Mouse (Mus musculus): ENCODE data around the gene Otx2. TPM values are rescaled to one million over a fixed set of nuclear protein-coding genes. Genes with fewer than 3 reads are reported as not detected.

Otx2 gene
- polyA plus RNA-seq, 1 experiment from 2014 or later: 79.5 TPM

GRCm38 (mm10) chr14:48664841-48665815, 8.5 kb downstream of the Otx2 start:
- no peak for ATAC-seq
- peaks cover 4% of the 10 kb centered on the region; the same call in 1 of the 2 replicates for H3K4me1 ChIP-seq (ENCODE audit: control insufficient read depth, insufficient read depth, low read length)
- peak overlapping the region; percentile 74 for H3K9ac ChIP-seq (ENCODE audit: low read depth, low read length)

GRCm38 (mm10) chr14:48664001-48664810, 9.4 kb downstream of the Otx2 start:
- H3K4me2 ChIP-seq (ENCODE audit: low read length): peak overlapping the region; percentile 51
- 12% methylated on average over 14 of the region's 14 CpGs for WGBS

More at GRCm38 (mm10) chr14:48664841-48665815, 8.5 kb downstream of the Otx2 start:
- 1% methylated on average over 50 of the region's 50 CpGs for WGBS
- H3K27ac ChIP-seq (ENCODE audit: low read length): peak overlapping the region; percentile 87
- H3K4me3 ChIP-seq (ENCODE audit: low read depth, low read length): peak overlapping the region; percentile 49
- H3K36me3 ChIP-seq (ENCODE audit: control insufficient read depth, insufficient read depth, low read length): no peaks in the 10 kb centered on the region
- H3K9me3 ChIP-seq (replicated peaks; ENCODE audit: control insufficient read depth, low read length, poor library complexity, severe bottlenecking): no peaks in the 10 kb centered on the region
- H3K27me3 ChIP-seq (ENCODE audit: control insufficient read depth, insufficient read depth, low read depth, low read length): peaks cover 9% of the 10 kb centered on the region
- H3K4me2 ChIP-seq (ENCODE audit: low read length): peak overlapping the region; percentile 51

GRCm38 (mm10) chr14:48663531-48663930, 10.1 kb downstream of the Otx2 start:
- H3K4me1 ChIP-seq (ENCODE audit: control insufficient read depth, insufficient read depth, low read length): peaks cover 4% of the 10 kb centered on the region; the same call in 1 of the 2 replicates
- peak overlapping the region; percentile 49 for H3K4me3 ChIP-seq (ENCODE audit: low read depth, low read length)
- H3K4me2 ChIP-seq (ENCODE audit: low read length): peak overlapping the region; percentile 48
- H3K27ac ChIP-seq (ENCODE audit: low read length): peak overlapping the region; percentile 58
- no peaks in the 10 kb centered on the region for H3K36me3 ChIP-seq (ENCODE audit: control insufficient read depth, insufficient read depth, low read length)
- 13% methylated on average over 4 of the region's 4 CpGs for WGBS
- H3K9ac ChIP-seq (ENCODE audit: low read depth, low read length): peak overlapping the region; percentile 53; the same call in 1 of the 2 replicates
- H3K9me3 ChIP-seq (replicated peaks; ENCODE audit: control insufficient read depth, low read length, poor library complexity, severe bottlenecking): no peaks in the 10 kb centered on the region
- ATAC-seq: no peak
- peaks cover 11% of the 10 kb centered on the region for H3K27me3 ChIP-seq (ENCODE audit: control insufficient read depth, insufficient read depth, low read depth, low read length)

More at GRCm38 (mm10) chr14:48664001-48664810, 9.4 kb downstream of the Otx2 start:
- H3K27me3 ChIP-seq (ENCODE audit: control insufficient read depth, insufficient read depth, low read depth, low read length): peaks cover 10% of the 10 kb centered on the region
- peak overlapping the region; percentile 49 for H3K4me3 ChIP-seq (ENCODE audit: low read depth, low read length)
- peak overlapping the region; percentile 74 for H3K9ac ChIP-seq (ENCODE audit: low read depth, low read length)
- H3K9me3 ChIP-seq (replicated peaks; ENCODE audit: control insufficient read depth, low read length, poor library complexity, severe bottlenecking): no peaks in the 10 kb centered on the region
- no peak for ATAC-seq
- peaks cover 4% of the 10 kb centered on the region; the same call in 1 of the 2 replicates for H3K4me1 ChIP-seq (ENCODE audit: control insufficient read depth, insufficient read depth, low read length)
- H3K27ac ChIP-seq (ENCODE audit: low read length): peak overlapping the region; percentile 87
- H3K36me3 ChIP-seq (ENCODE audit: control insufficient read depth, insufficient read depth, low read length): no peaks in the 10 kb centered on the region

DNA sequence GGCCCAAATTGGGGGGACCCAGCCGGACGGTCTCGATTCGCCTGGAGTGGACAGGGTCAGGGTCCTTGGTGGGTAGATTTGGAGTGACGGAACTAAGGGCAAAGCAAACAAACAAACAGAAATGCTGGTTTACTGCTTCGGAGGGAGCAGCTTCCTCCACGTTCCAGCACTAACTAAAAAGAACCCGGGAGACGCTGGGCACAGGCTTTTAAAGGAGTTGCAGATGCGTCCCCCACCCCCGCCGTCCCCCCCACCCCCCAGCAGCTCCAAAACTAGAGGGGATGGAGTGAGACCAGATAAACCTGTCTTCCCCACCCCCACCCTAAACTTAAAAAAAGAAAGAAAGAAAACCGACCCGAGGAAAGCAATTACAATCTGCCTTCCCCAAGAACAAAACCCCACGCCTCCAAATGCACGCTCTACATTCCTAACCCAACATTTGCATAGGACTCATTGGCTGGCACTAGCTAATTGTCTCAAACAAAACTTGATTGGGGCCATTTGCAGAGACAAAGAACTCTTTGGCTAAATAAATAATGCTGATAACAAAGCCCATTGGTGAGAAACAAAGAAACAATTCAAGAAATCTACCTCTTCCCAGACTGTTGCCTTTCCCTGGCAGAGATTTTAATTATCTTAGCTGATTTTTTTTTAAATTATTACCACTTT, 10.9 kb downstream of the Otx2 start:
- H3K27me3 ChIP-seq (ENCODE audit: control insufficient read depth, insufficient read depth, low read depth, low read length): peaks cover 15% of the 10 kb centered on the region
- H3K4me3 ChIP-seq (ENCODE audit: low read depth, low read length): peak overlapping the region; percentile 38
- no peaks in the 10 kb centered on the region for H3K9me3 ChIP-seq (replicated peaks; ENCODE audit: control insufficient read depth, low read length, poor library complexity, severe bottlenecking)
- WGBS: 1% methylated on average over 16 of the region's 16 CpGs
- peak overlapping the region; percentile 52 for H3K4me2 ChIP-seq (ENCODE audit: low read length)
- peak overlapping the region; percentile 61 for H3K9ac ChIP-seq (ENCODE audit: low read depth, low read length)
- no peaks in the 10 kb centered on the region for H3K36me3 ChIP-seq (ENCODE audit: control insufficient read depth, insufficient read depth, low read length)
- H3K4me1 ChIP-seq (ENCODE audit: control insufficient read depth, insufficient read depth, low read length): peaks cover 4% of the 10 kb centered on the region; the same call in 1 of the 2 replicates
- no peak for ATAC-seq
- H3K27ac ChIP-seq (ENCODE audit: low read length): peak overlapping the region; percentile 71

- peak overlapping the region; percentile 71 for H3K27ac ChIP-seq (ENCODE audit: low read length)
- H3K9ac ChIP-seq (ENCODE audit: low read depth, low read length): peak overlapping the region; percentile 61
- H3K4me3 ChIP-seq (ENCODE audit: low read depth, low read length): peak overlapping the region; percentile 38
Measured at GRCm38 (mm10) chr14:48661646-48662567, 11.7 kb downstream of the Otx2 start.

DNA sequence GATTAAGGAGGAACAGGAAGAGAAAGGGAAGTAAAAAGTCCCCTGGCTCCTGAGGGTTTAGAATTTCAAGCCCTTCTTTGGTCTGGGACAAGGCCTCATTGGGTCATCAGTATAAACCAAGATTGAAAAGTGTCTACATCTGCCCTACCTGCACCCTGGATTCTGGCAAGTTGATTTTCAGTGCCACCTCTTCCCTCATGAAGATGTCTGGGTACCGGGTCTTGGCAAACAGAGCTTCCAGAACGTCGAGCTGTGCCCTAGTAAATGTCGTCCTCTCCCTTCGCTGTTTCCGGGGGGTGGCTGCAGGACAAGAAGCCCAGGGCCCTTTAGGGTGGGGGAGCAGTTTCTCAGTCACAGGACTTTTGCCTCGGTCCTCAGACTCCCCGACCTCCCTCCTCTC, 12.5 kb downstream of the Otx2 start:
- no peaks in the 10 kb centered on the region for H3K36me3 ChIP-seq (ENCODE audit: control insufficient read depth, insufficient read depth, low read length)
- H3K9me3 ChIP-seq (replicated peaks; ENCODE audit: control insufficient read depth, low read length, poor library complexity, severe bottlenecking): no peaks in the 10 kb centered on the region
- H3K9ac ChIP-seq (ENCODE audit: low read depth, low read length): peak overlapping the region; percentile 18
- H3K4me2 ChIP-seq (ENCODE audit: low read length): peak overlapping the region; percentile 52
- peak overlapping the region; percentile 38 for H3K4me3 ChIP-seq (ENCODE audit: low read depth, low read length)
- peaks cover 4% of the 10 kb centered on the region; the same call in 1 of the 2 replicates for H3K4me1 ChIP-seq (ENCODE audit: control insufficient read depth, insufficient read depth, low read length)
- H3K27me3 ChIP-seq (ENCODE audit: control insufficient read depth, insufficient read depth, low read depth, low read length): peaks cover 20% of the 10 kb centered on the region
- 12% methylated on average over 8 of the region's 8 CpGs for WGBS
- no peak for ATAC-seq
- peak overlapping the region; percentile 71 for H3K27ac ChIP-seq (ENCODE audit: low read length)

More at GRCm38 (mm10) chr14:48661646-48662567, 11.7 kb downstream of the Otx2 start:
- 4% methylated on average over 38 of the region's 38 CpGs for WGBS
- H3K9me3 ChIP-seq (replicated peaks; ENCODE audit: control insufficient read depth, low read length, poor library complexity, severe bottlenecking): no peaks in the 10 kb centered on the region
- H3K27me3 ChIP-seq (ENCODE audit: control insufficient read depth, insufficient read depth, low read depth, low read length): peaks cover 15% of the 10 kb centered on the region
- peaks cover 4% of the 10 kb centered on the region; the same call in 1 of the 2 replicates for H3K4me1 ChIP-seq (ENCODE audit: control insufficient read depth, insufficient read depth, low read length)
- H3K4me2 ChIP-seq (ENCODE audit: low read length): peak overlapping the region; percentile 52
- H3K36me3 ChIP-seq (ENCODE audit: control insufficient read depth, insufficient read depth, low read length): no peaks in the 10 kb centered on the region
- no peak for ATAC-seq

GRCm38 (mm10) chr14:48660593-48660992, 13.0 kb downstream of the Otx2 start:
- no peak for ATAC-seq
- WGBS: 30% methylated on average over 4 of the region's 4 CpGs
- Histone ChIP-seq H3K36me3 (ENCODE audit: control insufficient read depth, insufficient read depth, low read length) (no peaks in the 10 kb centered on the region), H3K4me2 (ENCODE audit: low read length) (peak overlapping the region; percentile 52), H3K9me3 (replicated peaks; ENCODE audit: control insufficient read depth, low read length, poor library complexity, severe bottlenecking) (no peaks in the 10 kb centered on the region), H3K4me1 (ENCODE audit: control insufficient read depth, insufficient read depth, low read length) (peaks cover 4% of the 10 kb centered on the region; the same call in 1 of the 2 replicates), H3K27ac (ENCODE audit: low read length) (peak overlapping the region; percentile 71), H3K27me3 (ENCODE audit: control insufficient read depth, insufficient read depth, low read depth, low read length) (peaks cover 20% of the 10 kb centered on the region), H3K9ac (ENCODE audit: low read depth, low read length) (no peak overlapping the region), H3K4me3 (ENCODE audit: low read depth, low read length) (peak overlapping the region; percentile 38; the same call in 1 of the 2 replicates)

Data from midbrain, embryonic 16.5 days (tissue).